Mouse (Mus musculus): ENCODE results near the gene Aox2. TPM values are rescaled to one million over a fixed set of nuclear protein-coding genes. Genes with fewer than 3 reads are reported as not detected.

Aox2 gene
- polyA plus RNA-seq, 1 experiment from 2014 or later: not detected

GRCm38 (mm10) chr1:58257195-58257991 lies 20.7 kb upstream of the Aox2 start:
- WGBS: 67% methylated on average over 10 of the region's 10 CpGs
- no peaks in the 10 kb centered on the region for H3K27me3 ChIP-seq (replicated peaks)
- H3K27ac ChIP-seq (replicated peaks): no peak overlapping the region
- no peak overlapping the region for H3K4me2 ChIP-seq
- no peaks in the 10 kb centered on the region for H3K36me3 ChIP-seq
- no peaks in the 10 kb centered on the region for H3K4me1 ChIP-seq
- no peak for ATAC-seq (ENCODE audit: extremely low read depth, insufficient number of reproducible peaks, low FRiP score, low TSS enrichment)
- H3K4me3 ChIP-seq: no peak overlapping the region
- no peak overlapping the region for H3K9ac ChIP-seq
- H3K9me3 ChIP-seq: no peaks in the 10 kb centered on the region

- Histone ChIP-seq H3K4me1 (no peaks in the 10 kb centered on the region), H3K27ac (replicated peaks) (no peak overlapping the region), H3K9ac (no peak overlapping the region), H3K4me3 (no peak overlapping the region), H3K9me3 (no peaks in the 10 kb centered on the region), H3K4me2 (no peak overlapping the region), H3K36me3 (no peaks in the 10 kb centered on the region), H3K27me3 (replicated peaks) (no peaks in the 10 kb centered on the region)
- ATAC-seq (ENCODE audit: extremely low read depth, insufficient number of reproducible peaks, low FRiP score, low TSS enrichment): no peak
- WGBS: 38% methylated on average over 3 of the region's 3 CpGs
Measured at GRCm38 (mm10) chr1:58260311-58260710, 17.8 kb upstream of the Aox2 start.

GRCm38 (mm10) chr1:58268231-58268630 lies 9.9 kb upstream of the Aox2 start:
- Histone ChIP-seq H3K36me3 (no peaks in the 10 kb centered on the region), H3K4me3 (no peak overlapping the region), H3K27ac (replicated peaks) (no peak overlapping the region), H3K9ac (no peak overlapping the region), H3K9me3 (no peaks in the 10 kb centered on the region), H3K27me3 (replicated peaks) (peaks cover 12% of the 10 kb centered on the region), H3K4me1 (no peaks in the 10 kb centered on the region), H3K4me2 (no peak overlapping the region)
- WGBS: 81% methylated on average over 2 of the region's 2 CpGs
- ATAC-seq (ENCODE audit: extremely low read depth, insufficient number of reproducible peaks, low FRiP score, low TSS enrichment): no peak

GRCm38 (mm10) chr1:58270807-58271569 lies 7.1 kb upstream of the Aox2 start:
- H3K4me2 ChIP-seq: no peak overlapping the region
- H3K27ac ChIP-seq (replicated peaks): no peak overlapping the region
- H3K9me3 ChIP-seq: no peaks in the 10 kb centered on the region
- peaks cover 2% of the 10 kb centered on the region; the same call in 1 of the 2 replicates for H3K4me1 ChIP-seq
- no peak overlapping the region for H3K4me3 ChIP-seq
- WGBS: 34% methylated on average over 6 of the region's 6 CpGs
- no peak overlapping the region for H3K9ac ChIP-seq
- peaks cover 12% of the 10 kb centered on the region for H3K27me3 ChIP-seq (replicated peaks)
- H3K36me3 ChIP-seq: no peaks in the 10 kb centered on the region
- ATAC-seq (ENCODE audit: extremely low read depth, insufficient number of reproducible peaks, low FRiP score, low TSS enrichment): no peak

- Histone ChIP-seq H3K4me1 (peaks cover 4% of the 10 kb centered on the region; the same call in 1 of the 2 replicates), H3K27ac (replicated peaks) (no peak overlapping the region), H3K36me3 (no peaks in the 10 kb centered on the region), H3K9ac (no peak overlapping the region), H3K9me3 (no peaks in the 10 kb centered on the region), H3K27me3 (replicated peaks) (no peaks in the 10 kb centered on the region; the same call in 1 of the 2 replicates), H3K4me3 (no peak overlapping the region), H3K4me2 (peak overlapping the region; percentile 20)
- 29% methylated on average over 9 of the region's 9 CpGs for WGBS
- ATAC-seq (ENCODE audit: extremely low read depth, insufficient number of reproducible peaks, low FRiP score, low TSS enrichment): no peak
Measured at GRCm38 (mm10) chr1:58275879-58276278, 2.2 kb upstream of the Aox2 start.

- no peak for ATAC-seq (ENCODE audit: extremely low read depth, insufficient number of reproducible peaks, low FRiP score, low TSS enrichment)
- WGBS: 62% methylated on average over 7 of the region's 7 CpGs
- H3K27me3 ChIP-seq (replicated peaks): no peaks in the 10 kb centered on the region
- no peak overlapping the region for H3K27ac ChIP-seq (replicated peaks)
- H3K4me1 ChIP-seq: peaks cover 4% of the 10 kb centered on the region; the same call in 1 of the 2 replicates
- no peak overlapping the region for H3K9ac ChIP-seq
- no peak overlapping the region for H3K4me3 ChIP-seq
- no peaks in the 10 kb centered on the region for H3K9me3 ChIP-seq
- no peaks in the 10 kb centered on the region for H3K36me3 ChIP-seq
- H3K4me2 ChIP-seq: no peak overlapping the region
Measured at GRCm38 (mm10) chr1:58278513-58278912, 387 bp downstream of the Aox2 start.

GRCm38 (mm10) chr1:58280381-58280780 lies 2.3 kb downstream of the Aox2 start:
- H3K9me3 ChIP-seq: no peaks in the 10 kb centered on the region
- no peak overlapping the region for H3K4me3 ChIP-seq
- no peaks in the 10 kb centered on the region for H3K36me3 ChIP-seq
- 57% methylated on average over 4 of the region's 4 CpGs for WGBS
- no peak overlapping the region for H3K27ac ChIP-seq (replicated peaks)
- no peak overlapping the region for H3K4me2 ChIP-seq
- ATAC-seq (ENCODE audit: extremely low read depth, insufficient number of reproducible peaks, low FRiP score, low TSS enrichment): no peak
- H3K9ac ChIP-seq: no peak overlapping the region
- 0 out of 2 replicates have a peak, but pooled peaks cover 2% of the 10 kb centered on the region for H3K27me3 ChIP-seq (replicated peaks)
- H3K4me1 ChIP-seq: peaks cover 4% of the 10 kb centered on the region; the same call in 1 of the 2 replicates

- H3K27ac ChIP-seq (replicated peaks): no peak overlapping the region
- H3K36me3 ChIP-seq: no peaks in the 10 kb centered on the region
- no peak overlapping the region for H3K4me3 ChIP-seq
- no peaks in the 10 kb centered on the region for H3K9me3 ChIP-seq
- H3K27me3 ChIP-seq (replicated peaks): 0 out of 2 replicates have a peak, but pooled peaks cover 6% of the 10 kb centered on the region
- H3K4me2 ChIP-seq: no peak overlapping the region
- ATAC-seq (ENCODE audit: extremely low read depth, insufficient number of reproducible peaks, low FRiP score, low TSS enrichment): no peak
- peaks cover under 1% of the 10 kb centered on the region; the same call in 1 of the 2 replicates for H3K4me1 ChIP-seq
- no peak overlapping the region for H3K9ac ChIP-seq
- 76% methylated on average over 13 of the region's 13 CpGs for WGBS
Measured at GRCm38 (mm10) chr1:58280939-58281624, 3.0 kb downstream of the Aox2 start.

- no peaks in the 10 kb centered on the region for H3K36me3 ChIP-seq
- no peak for ATAC-seq (ENCODE audit: extremely low read depth, insufficient number of reproducible peaks, low FRiP score, low TSS enrichment)
- H3K9ac ChIP-seq: no peak overlapping the region
- H3K27ac ChIP-seq (replicated peaks): no peak overlapping the region
- 0 out of 2 replicates have a peak, but pooled peaks cover 6% of the 10 kb centered on the region for H3K27me3 ChIP-seq (replicated peaks)
- H3K4me2 ChIP-seq: no peak overlapping the region
- H3K9me3 ChIP-seq: no peaks in the 10 kb centered on the region
- H3K4me3 ChIP-seq: no peak overlapping the region
- H3K4me1 ChIP-seq: no peaks in the 10 kb centered on the region
- 69% methylated on average over 4 of the region's 4 CpGs for WGBS
Measured at GRCm38 (mm10) chr1:58281625-58281988, 3.5 kb downstream of the Aox2 start.

- Histone ChIP-seq H3K4me2 (no peak overlapping the region), H3K27me3 (replicated peaks) (peaks cover 8% of the 10 kb centered on the region; the same call in 1 of the 2 replicates), H3K4me3 (no peak overlapping the region), H3K9me3 (no peaks in the 10 kb centered on the region), H3K36me3 (no peaks in the 10 kb centered on the region), H3K27ac (replicated peaks) (no peak overlapping the region), H3K4me1 (peaks cover under 1% of the 10 kb centered on the region; the same call in 1 of the 2 replicates), H3K9ac (no peak overlapping the region)
- ATAC-seq (ENCODE audit: extremely low read depth, insufficient number of reproducible peaks, low FRiP score, low TSS enrichment): no peak
- WGBS: 35% methylated on average over 7 of the region's 7 CpGs
Measured at GRCm38 (mm10) chr1:58284505-58284904, 6.4 kb downstream of the Aox2 start.

GRCm38 (mm10) chr1:58288091-58288490 lies 10.0 kb downstream of the Aox2 start:
- Histone ChIP-seq H3K4me3 (no peak overlapping the region), H3K4me1 (peaks cover 24% of the 10 kb centered on the region), H3K36me3 (no peaks in the 10 kb centered on the region), H3K9ac (no peak overlapping the region), H3K27me3 (replicated peaks) (peaks cover 8% of the 10 kb centered on the region; the same call in 1 of the 2 replicates), H3K27ac (replicated peaks) (no peak overlapping the region), H3K9me3 (no peaks in the 10 kb centered on the region), H3K4me2 (no peak overlapping the region)
- 68% methylated on average over 3 of the region's 3 CpGs for WGBS
- no peak for ATAC-seq (ENCODE audit: extremely low read depth, insufficient number of reproducible peaks, low FRiP score, low TSS enrichment)

Data from heart, embryonic 13.5 days (tissue).